Mouse (Mus musculus): ENCODE measurements at regions not wholly inside any gene's neighbourhood (a gene's known extent, or its start where the extent isn't known, plus 50 kb on each side); places are given as distances from the start of the nearest gene placed in this dataset.
"Not testable (repeated sequence)": the region's sequence is repeated elsewhere in the genome, so short reads cannot be mapped to it uniquely, and the experiment has no call there.

DNA sequence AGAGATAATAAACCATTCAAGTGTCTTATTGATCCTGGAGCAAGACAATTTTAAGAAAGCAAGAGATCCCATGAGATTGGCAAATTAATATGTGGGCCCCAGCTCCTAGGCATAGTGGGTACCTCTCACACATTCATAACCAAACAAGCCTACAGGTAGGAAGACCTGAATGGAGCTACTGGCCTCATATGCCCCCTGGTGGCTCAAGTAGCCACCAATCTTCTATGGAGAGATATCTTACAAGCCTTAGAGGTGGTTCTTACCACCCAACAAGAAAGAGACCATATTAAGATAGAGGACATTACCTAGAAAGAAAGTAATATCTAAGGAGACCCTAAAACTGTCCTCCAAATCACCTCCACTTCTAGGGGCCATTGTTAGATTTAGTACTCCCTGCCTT is 523.2 kb downstream of the Hace1 start:
- DNase-seq (ENCODE audit: low spot score): no peak

DNA sequence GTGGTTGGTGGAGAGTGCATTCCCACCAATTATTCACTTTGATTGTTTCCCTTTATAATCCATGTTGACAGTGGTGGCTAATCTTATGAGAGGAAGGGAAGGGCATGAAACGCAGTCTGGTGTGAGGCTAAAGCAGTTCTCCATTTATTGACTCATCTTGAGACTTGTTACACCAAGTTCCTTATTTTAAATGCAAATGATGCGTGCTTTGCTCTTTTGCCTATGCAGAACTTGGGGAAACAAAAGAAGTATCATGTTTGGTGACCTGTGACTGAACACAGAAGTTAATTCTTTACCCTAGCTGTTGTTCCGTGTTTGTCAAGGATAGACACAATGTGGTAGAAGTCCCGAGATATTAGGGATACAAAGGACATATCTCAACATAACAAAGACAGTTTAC is 531.2 kb downstream of the Hace1 start:
- no peak for DNase-seq (ENCODE audit: low spot score)

DNA sequence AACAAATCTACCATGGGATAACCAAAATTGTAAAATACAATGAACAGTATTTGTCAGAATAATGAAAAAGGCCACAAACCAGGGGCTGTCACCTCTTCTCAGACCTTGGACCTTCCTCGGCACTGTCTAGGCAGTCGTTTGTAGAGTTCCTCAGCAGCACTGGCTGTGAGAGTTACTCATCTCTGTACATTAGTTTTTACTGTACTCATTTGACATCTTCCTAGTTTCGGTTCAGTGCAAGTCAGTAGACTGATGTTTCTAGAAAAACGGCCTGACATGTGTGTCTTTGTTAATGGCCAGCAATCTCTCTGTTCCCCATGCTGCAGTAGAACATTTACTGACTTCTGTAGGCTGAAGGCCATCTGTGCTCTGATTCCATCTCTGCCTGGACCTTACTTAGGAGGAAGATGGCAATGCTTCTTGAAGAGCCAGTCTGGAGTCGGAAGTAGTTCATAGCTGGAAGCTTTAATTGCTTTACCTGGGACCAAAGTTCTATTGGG is 537.1 kb downstream of the Hace1 start:
- no peak for DNase-seq (ENCODE audit: low spot score)

DNA sequence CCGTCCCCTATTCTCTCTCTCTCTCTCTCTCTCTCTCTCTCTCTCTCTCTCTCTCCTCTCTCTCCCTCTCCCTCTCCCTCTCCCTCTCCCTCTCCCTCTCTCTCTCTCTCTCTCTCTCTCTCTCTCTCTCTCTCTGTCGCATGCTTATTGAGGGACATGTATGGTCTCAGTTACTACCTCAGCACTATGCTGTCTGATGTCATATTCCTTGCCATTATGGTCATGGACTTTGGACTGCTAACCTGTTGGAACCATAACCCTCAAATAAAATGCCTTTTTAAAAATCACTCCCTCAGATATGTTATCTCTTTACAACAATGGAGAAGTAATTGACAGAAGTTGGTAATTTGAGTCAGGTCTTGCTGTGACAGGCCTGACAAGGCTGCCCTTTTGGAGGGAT is 544.8 kb downstream of the Hace1 start:
- DNase-seq (ENCODE audit: low spot score): not testable (repeated sequence)

DNA sequence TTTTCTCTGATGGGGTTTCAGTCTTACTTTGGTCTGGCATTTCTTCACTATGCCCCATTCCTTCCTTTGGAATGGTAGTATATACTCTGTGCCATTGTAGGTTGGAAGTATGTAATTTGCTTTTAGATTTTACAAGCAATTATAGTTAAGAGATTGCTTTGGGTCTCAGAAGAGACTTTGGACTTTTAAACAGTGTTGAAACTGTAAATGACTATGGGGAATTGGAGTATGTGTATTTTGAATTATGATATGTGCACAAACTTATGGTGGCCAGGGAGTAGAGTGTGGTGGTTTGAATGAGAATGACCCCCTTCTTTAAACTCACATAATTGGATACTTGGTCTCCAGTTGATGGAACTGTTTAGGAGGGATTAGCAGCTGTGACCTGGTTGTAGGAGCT is 546.2 kb downstream of the Hace1 start:
- no peak for DNase-seq (ENCODE audit: low spot score)

DNA sequence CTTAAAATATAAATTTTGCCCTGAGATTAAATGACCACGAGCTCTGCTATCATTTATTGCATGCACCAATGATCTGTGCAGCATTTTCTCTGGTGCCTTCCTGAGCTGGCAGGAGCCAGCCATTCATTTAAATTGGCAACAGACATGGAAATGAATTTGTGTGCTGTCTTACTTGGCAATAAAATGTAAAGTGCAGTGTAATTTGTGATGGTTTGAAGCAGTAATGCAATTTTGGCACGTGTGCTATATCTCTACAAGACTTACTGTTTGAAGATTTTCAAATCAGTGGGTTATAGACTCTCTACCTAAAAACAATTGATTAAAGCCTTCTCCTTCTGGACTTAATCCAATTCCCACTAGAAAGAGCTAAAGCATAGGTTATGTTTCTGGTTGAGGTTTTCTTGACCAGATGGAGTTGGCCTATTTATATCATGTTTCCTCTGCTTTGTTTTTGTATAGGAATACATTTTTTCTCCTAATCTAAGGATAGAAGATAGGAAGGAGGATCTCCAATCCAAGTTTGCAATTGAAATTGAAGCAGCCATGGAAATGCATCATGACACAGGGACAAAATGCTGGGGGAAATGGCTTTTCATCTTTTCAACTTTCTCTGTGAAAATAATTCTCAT is 557.6 kb downstream of the Hace1 start:
- DNase-seq (ENCODE audit: low spot score): no peak

DNA sequence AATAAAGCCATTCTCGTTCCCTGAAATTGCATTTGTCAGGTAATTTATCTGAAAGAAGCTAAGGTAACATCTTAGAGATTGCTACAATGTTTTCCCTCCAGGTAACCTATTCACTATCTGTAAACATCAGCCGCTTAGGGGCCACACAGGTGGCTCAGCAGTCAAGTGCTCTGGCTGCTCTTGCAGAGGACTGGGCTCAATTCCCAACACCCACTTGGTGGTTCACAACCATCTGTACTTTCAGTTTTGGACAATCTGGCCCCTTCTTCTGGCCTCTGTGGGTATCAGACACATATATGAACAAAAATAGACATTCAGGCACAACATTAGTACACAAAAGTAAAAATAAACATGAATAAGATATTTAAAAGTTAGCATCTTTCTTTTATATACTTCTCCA is 596.4 kb downstream of the Hace1 start:
- DNase-seq (ENCODE audit: low spot score): no peak

DNA sequence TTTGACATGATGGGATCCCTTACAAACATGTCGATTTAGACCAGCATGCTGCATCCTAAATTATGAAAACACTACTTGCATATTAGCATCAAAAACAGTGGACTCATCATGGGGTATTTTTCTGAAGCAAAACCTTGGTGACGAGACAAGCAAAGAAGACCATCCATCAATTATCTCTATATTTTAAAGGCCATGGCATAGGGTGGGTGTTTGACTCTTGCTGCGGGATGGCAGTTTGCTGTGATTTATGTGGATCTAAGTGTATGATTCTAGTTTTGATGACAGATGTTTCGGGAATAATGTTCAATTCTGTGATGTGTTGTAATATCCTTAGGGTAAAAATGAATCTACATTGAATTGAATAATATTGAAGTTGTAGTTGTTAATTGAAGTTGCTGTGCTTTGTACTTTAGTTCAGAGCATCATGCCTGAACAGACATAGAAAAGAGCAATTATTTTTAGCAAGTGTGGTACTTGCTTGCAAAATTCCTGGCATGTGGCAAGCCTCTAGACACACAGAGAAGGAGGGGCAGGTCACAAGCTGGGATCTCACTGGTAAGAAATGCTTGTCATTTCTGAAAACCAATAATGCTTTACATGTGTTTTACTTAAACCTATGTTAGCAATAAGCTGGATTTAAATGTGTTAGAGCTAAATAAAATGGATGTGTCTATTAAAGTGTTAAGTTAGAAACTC is 608.3 kb downstream of the Hace1 start:
- no peak for DNase-seq (ENCODE audit: low spot score)

DNA sequence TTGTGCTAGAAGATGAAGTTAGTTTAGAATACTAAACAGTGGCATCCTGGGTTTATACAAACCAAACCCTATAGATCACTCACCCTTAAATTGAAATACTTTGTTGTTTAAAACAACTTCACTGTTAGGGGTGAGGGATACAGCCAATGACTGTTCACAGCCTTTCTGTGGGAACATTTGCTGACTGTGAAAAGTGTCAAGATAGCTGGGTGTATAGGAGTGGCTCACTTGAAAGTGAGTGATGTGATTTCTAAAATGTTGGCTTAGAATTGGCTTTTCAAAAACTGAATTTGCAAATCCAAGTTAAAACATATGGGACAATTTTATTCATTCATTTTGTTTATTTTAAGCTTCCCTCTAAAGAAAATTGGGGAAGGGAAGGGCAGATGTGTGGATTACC is 616.5 kb downstream of the Hace1 start:
- DNase-seq (ENCODE audit: low spot score): no peak

DNA sequence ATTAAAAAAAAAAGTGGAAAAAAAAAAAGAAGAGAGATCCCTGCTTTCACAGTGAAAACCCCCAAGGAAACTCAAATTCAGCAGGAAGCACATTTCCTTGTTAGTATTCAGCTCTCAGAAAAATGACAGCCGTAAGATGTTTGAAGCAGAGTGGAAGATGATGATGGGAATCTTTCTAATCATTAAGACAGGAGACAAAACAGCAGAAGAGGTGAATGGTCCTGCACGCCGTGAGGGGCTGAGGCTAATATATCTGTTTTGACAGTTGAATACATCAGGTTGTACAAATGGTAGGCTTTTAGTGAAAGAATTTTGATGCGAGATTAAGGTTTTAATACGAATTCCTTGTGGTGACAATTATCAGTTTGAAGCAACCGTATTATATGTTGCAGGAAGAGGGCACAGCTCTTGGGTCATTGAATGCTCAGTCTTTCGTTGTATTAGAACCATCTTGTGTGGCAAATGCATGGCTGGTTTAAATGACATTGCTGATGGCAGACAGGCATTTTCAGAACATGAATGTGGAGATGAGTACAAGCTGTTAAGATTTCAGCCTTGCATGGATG is 649.3 kb downstream of the Hace1 start:
- no peak for DNase-seq (ENCODE audit: low spot score)

DNA sequence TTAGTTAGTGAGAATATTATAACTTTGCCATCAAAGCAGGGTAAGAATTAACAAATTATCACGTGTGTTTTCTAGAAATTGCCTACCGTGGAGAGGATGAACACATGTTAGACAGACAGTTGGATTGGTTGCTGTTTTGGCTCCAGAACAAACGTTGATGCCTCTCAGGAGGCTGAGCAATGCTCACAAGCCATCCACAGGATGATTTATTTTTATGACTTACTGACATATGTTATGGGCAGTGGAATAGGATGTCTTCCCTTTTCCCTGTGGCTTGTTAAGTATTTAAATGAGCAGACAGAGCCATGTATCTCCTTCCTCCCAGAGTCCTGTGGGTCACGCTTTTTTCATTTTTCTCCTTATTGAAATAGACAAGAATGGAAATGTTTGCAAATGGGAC is 652.0 kb downstream of the Hace1 start:
- no peak for DNase-seq (ENCODE audit: low spot score)

DNA sequence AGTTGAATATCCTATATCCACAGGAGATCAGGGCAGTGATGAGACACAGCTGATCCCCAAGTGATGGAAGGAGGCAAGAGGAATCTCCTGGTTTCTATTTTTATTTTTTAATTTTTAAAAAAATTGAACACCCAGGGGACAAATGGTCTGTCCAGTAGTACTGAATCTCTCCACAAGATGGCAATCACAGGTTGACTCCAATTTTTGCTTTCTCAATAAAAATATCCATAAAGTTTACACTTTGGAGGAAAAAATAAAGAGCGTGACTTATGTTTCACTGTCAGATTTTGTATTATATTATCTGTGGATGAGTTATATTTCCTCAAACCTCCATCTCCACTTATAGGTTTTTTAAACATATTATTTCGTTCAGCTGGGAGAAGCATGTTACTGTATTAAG is 658.0 kb downstream of the Hace1 start:
- DNase-seq (ENCODE audit: low spot score): no peak

DNA sequence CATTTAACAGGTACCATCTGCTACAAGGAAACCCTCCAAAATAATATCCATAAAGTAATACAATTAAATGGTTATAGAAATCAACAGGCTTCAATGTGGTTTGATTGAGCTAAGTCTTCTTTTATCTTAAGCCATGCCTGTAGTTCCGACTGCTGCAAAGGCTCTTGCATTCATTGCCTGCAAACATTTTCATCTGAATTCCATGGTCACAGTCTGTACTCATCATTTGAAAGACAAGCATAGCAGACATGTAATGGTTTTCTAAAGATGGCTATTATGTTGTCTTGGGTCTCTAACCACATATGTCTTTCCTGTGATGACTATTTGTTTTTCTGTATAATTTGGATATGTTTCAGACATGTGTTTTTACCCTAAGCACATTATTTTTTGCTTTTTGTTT is 677.9 kb downstream of the Hace1 start:
- DNase-seq (ENCODE audit: low spot score): no peak

DNA sequence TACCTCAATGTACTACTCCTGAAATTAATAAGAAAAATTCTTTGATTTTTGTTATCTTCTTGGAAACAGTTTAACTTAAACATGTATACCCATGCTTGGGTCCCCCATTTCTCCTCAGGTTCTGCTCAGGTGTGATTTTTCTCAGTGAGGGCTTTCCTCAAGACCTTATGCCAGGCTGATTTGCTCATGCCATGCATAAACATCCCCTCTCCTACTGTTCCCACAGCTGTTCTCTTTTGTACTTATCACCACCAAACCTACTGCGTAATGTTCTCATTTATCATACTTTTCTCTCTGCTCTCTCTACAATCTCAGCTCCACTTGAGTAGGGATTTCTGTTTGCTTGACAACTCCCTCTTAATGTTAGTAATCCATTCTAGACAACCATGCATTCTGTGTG is 692.1 kb downstream of the Hace1 start:
- no peak for DNase-seq (ENCODE audit: low spot score)

DNA sequence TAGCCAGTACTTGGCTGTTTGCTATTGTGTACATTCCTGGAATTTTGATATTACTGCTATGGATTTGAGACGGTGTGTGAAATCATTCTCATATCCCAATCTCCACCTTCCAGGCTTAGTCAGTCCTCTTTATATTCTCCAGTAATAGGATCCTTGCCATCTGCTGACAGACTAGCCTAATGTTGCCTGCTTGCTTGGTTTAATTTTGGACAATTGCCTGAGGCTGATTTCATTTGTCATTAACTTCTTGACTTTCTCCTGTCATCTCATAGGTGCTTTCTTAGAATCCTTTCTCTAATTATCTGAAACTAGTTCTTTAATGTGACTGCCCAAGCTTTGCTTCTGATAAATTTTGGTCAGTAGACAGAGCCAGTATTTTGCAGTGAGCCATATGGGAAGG is 696.2 kb downstream of the Hace1 start:
- no peak for DNase-seq (ENCODE audit: low spot score)

DNA sequence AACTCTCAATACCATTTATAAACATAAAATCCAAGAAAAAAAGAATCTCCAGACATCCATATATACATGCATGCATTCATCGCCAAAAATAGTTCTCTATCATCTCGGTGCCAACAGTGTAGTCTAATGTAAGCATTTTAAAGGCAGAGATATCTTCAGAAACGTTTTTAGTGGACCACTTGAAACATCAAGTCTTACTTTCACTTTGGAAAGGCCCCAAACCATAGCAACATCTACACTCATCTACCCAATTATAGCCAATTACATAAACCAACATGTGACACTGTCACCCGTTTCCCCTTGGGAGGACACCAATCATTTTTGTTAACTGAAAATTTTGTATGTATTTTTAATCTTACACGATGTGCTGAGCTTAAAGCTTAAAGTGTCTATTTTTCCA is 716.7 kb downstream of the Hace1 start:
- DNase-seq (ENCODE audit: low spot score): no peak

DNA sequence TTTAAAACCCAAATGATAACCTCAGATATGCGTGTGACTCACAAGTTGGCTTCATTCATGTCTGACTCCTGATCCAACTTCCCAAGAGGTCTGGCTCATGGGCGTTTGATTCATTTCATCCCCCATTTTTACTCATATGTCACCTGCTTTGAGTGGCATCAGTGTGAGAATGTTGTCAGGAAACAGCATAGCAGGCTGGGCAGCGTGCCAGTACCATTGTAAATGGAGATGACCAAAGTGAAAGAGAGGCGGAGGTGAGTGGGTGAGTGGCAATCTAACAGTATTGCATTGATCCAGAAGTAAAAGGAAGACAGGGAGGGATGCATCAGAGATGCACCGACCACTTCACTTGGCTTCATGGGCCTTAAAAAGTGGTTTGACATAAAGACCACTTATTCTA is 720.7 kb downstream of the Hace1 start:
- DNase-seq (ENCODE audit: low spot score): no peak

DNA sequence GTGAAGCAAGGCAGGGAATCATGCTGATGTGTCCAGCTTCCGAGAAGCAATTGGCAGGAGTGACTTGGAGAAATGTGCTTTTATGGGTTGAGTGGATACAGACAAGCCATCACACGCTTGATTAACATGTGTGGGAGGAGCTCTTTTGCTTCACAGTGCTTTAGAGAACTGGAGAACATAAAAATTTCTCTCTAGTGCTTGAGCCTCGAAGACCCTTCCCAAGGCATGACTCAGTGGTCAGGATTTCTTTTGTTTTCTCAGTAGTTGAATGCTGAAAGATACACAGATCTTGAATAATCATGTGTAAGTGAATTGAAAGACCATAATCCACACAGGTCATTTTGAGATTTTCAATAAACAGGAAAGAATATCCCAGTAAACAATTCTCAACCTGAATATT is 721.9 kb downstream of the Hace1 start:
- DNase-seq (ENCODE audit: low spot score): no peak

DNA sequence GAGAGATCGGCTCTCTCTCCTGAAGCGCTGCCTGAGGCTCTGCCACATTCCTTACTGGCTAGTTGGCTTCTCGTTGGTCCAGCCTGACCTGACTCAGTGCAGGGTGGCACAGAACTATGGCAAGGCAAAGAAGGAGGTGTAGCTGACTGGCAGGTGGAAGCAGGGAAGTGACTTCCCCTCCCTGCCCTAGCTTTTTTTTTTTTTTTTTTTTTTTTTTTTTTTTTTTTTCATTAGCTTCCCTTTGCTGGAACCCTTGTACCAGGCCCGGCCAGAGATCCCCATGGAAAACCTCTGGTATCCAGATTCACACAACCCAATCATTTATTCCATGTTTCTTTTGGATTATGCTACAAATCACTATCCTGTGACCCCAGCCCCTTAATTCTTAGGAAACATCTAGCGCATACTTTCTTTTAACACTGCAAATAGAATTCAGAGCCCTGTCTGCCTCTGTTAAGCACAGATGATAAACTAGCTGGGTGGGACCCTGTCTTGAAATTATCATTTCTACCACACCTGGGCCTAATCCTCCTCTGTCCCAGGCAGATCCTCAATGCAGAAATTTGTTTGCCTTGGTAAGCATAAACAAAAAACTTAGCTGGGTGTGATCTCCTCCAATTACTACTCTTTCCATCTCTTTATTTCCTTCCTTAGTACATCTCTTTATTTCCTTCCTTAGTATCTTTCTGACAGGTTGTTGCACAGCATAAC is 742.9 kb downstream of the Hace1 start:
- no peak for DNase-seq (ENCODE audit: low spot score)

DNA sequence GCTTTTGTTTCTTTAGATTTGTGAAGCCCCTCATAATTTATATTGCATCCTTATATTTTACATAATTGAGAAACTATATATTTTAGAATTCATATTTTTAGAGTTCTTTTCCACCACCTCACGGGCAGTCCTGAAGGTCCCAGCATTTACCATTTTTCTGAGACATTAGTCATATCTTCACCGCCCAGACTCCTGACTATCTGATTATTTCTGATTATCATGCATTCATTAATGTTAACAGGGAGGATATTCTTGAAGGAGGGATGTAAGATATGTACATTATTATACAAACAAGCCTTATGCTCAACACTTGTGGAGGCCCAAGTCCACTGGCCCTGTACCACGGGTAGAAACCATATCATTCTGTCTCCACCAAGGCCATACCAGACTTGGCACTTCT is 743.4 kb downstream of the Hace1 start:
- DNase-seq (ENCODE audit: low spot score): no peak

DNA sequence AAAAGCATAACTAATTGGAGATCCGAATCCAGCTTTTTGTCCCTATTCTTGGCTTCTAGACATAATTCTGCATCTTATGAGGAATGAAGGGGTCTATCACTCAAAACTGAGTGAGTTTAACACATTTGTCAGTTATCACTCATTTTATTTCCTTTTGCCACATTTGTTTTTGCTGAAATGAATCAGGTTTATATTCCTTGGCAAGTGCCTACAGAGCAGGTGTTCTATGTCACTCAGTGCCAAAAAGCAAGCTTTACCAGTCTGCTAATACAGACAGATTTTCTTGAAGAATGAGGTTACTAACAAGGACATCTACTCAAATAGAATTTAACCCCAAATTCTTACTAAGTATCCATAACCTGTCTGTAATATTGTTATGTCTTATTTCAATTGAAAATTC is 751.4 kb downstream of the Hace1 start:
- DNase-seq (ENCODE audit: low spot score): no peak

DNA sequence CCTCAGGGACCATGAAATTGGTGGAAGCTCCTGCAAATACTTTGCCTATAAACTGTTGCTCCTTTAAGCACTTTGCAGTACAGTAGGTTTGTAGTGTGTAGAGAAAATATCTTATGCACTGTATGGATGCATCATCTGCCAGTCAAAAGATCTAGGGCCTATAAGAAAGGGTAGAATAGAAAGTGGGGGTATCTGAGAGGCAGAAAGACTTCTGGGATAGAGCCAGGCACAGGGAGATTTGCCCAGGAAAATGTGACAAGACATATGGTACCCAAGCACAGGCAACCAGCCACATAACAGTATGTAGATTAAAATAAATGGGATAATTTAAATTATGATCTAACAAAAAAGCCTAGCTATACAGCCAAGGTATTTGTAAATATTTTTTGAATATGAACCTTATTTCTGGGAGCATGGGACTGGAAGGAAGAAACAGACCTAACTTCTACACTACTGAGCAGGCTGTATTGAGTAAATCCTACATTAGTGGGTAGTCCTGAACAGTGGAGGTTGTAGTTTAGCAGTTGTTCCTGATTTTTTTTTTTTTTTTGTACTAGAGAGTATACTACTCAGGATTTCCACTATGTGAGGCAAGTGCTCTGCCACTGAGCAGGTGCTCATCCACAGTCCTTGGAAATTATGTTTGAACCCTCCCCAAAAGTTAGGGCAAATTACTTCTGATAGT is 754.1 kb downstream of the Hace1 start:
- DNase-seq (ENCODE audit: low spot score): no peak

DNA sequence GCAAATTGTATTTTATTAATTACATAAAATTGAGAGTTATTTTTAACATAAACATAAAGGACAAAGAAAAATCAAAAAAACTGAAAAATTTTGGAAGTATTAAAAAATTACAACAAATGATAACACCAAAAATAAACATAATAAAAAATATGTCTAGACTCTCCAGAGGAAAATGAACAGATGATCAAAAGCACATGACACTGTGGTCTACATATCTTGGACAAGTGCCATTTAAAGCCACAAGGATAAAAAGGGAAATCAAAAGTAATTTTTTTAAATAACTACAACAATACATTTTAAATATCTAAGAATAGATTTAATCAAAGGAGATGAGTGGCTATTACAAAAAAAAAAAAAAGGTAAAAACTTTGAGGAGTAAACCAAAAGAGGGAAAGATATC is 755.6 kb downstream of the Hace1 start:
- DNase-seq (ENCODE audit: low spot score): no peak
